Mouse (Mus musculus): Measurements from ENCODE around the gene Zfp821.
"Not testable (repeated sequence)": the region's sequence is repeated elsewhere in the genome, so short reads cannot be mapped to it uniquely, and the experiment has no call there.

The Zfp821 gene

GRCm38 (mm10) chr8:109712521-109712920 lies 7.2 kb downstream of the Zfp821 start:
- in situ Hi-C loops (cut with MboI, MseI): no loop called here

GRCm38 (mm10) chr8:109714961-109715360 lies 9.6 kb downstream of the Zfp821 start:
- in situ Hi-C loops (cut with MboI, MseI): loop anchor here (5.0 kb wide), 1 partner anchor 52 kb away; no protein-coding TSS in a partner anchor

- in situ Hi-C loops (cut with MboI, MseI): loop anchor here (5.0 kb wide), 1 partner anchor 87 kb away; no protein-coding TSS in a partner anchor
Observed at GRCm38 (mm10) chr8:109725106-109725505, 19.8 kb downstream of the Zfp821 start.

- in situ Hi-C loops (cut with MboI, MseI): no loop called here
Observed at GRCm38 (mm10) chr8:109731012-109731411, 25.7 kb downstream of the Zfp821 start.

- in situ Hi-C loops (cut with MboI, MseI): no loop called here
Observed at GRCm38 (mm10) chr8:109734018-109734417, 28.7 kb downstream of the Zfp821 start.

- in situ Hi-C loops (cut with MboI, MseI): no loop called here
Observed at GRCm38 (mm10) chr8:109736819-109737218, 31.5 kb downstream of the Zfp821 start.

- in situ Hi-C loops (cut with MboI, MseI): no loop called here
Observed at GRCm38 (mm10) chr8:109737237-109738048, 32.1 kb downstream of the Zfp821 start, which contains the start of gene Atxn1l. Gene Atxn1l (minus strand): TSS chr8:109737739.

GRCm38 (mm10) chr8:109738049-109738380 lies 32.7 kb downstream of the Zfp821 start:
- in situ Hi-C loops (cut with MboI, MseI): no loop called here

- in situ Hi-C loops (cut with MboI, MseI): no loop called here
Observed at GRCm38 (mm10) chr8:109747468-109748199, 42.3 kb downstream of the Zfp821 start.

- in situ Hi-C loops (cut with MboI, MseI): no loop called here
Observed at GRCm38 (mm10) chr8:109750274-109750673, 44.9 kb downstream of the Zfp821 start.

- in situ Hi-C loops (cut with MboI, MseI): no loop called here
Observed at GRCm38 (mm10) chr8:109750699-109751098, 45.4 kb downstream of the Zfp821 start.

GRCm38 (mm10) chr8:109751731-109752485 lies 46.6 kb downstream of the Zfp821 start:
- in situ Hi-C loops (cut with MboI, MseI): no loop called here

GRCm38 (mm10) chr8:109754696-109755095 lies 49.4 kb downstream of the Zfp821 start:
- in situ Hi-C loops (cut with MboI, MseI): no loop called here

GRCm38 (mm10) chr8:109755554-109755953 lies 50.2 kb downstream of the Zfp821 start:
- in situ Hi-C loops (cut with MboI, MseI): not testable (repeated sequence)

GRCm38 (mm10) chr8:109756849-109757248 lies 51.5 kb downstream of the Zfp821 start:
- in situ Hi-C loops (cut with MboI, MseI): no loop called here

GRCm38 (mm10) chr8:109759426-109759825 lies 54.1 kb downstream of the Zfp821 start:
- in situ Hi-C loops (cut with MboI, MseI): no loop called here

GRCm38 (mm10) chr8:109760221-109760620 lies 54.9 kb downstream of the Zfp821 start:
- in situ Hi-C loops (cut with MboI, MseI): no loop called here

GRCm38 (mm10) chr8:109764031-109764430 lies 58.7 kb downstream of the Zfp821 start:
- in situ Hi-C loops (cut with MboI, MseI): no loop called here

GRCm38 (mm10) chr8:109766081-109766480 lies 60.7 kb downstream of the Zfp821 start:
- in situ Hi-C loops (cut with MboI, MseI): loop anchor here (5.0 kb wide), 1 partner anchor 49 kb away; no protein-coding TSS in a partner anchor

- in situ Hi-C loops (cut with MboI, MseI): no loop called here
Observed at GRCm38 (mm10) chr8:109773154-109773553, 67.8 kb downstream of the Zfp821 start.

All from T-helper 1 cell (primary cell).